8 mouse cellular contexts compared by ENCODE assay signal in the genomic region with DNA sequence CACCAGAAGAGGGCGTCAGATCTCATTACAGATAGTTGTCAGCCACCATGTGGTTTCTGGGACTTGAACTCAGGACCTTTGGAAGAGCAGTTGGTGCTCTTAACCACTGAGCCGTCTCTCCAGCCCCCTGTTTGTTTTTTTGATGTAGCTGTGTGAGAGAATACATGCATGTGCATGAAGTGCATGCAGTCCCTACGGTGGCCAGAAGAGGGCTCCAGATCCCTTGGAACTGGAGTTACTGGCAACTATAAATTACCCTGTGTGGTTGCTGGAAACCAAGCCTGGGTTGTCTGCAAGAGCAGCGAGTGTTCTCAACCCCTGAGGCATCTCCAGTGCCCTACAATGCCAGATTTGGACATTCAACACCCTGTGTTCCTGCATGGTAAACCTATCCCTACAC. TPM values are rescaled to one million over a fixed set of nuclear protein-coding genes. Genes with fewer than 3 reads are reported as not detected.
A peak's percentile ranks its signal among the peaks of the same experiment; 100 is the strongest.
DNase-seq lines count a peak whose midpoint lies in the region; ATAC-seq and TF ChIP-seq lines count a peak whose summit lies in the region.

No protein-coding gene starts in this region.

- 0 out of 2 replicates have a peak, but pooled peaks cover 5% of the 10 kb centered on the region for H3K4me1 ChIP-seq in lung, embryonic 14.5 days (ENCODE audit: insufficient read depth)
- peaks cover 9% of the 10 kb centered on the region for H3K4me1 ChIP-seq in hindbrain, embryonic 16.5 days (ENCODE audit: control insufficient read depth, insufficient read depth, low read depth, low read length)

- DNase-seq in ovary, postnatal 10 days (ENCODE audit: low spot score), result peak; percentile 61
- no peak for DNase-seq in ovary, adult 18-20 months (ENCODE audit: low spot score)
- DNase-seq in adrenal gland, postnatal 10 days, result peak; percentile 86
- peak; percentile 68 for DNase-seq in embryo, embryonic 9.5 days (ENCODE audit: extremely low spot score)
- DNase-seq in kidney, adult 8-10 months, result peak; percentile 57 to 86
- DNase-seq in lung, embryonic 14.5 days, result peak; percentile 87
- peak; percentile 67 for DNase-seq in skeletal muscle tissue, adult 2 months (ENCODE audit: low read depth, low spot score)

- H3K27ac ChIP-seq in lung, embryonic 14.5 days (ENCODE audit: low read depth), result no peak overlapping the region
- H3K27ac ChIP-seq in hindbrain, embryonic 16.5 days (ENCODE audit: low read depth, low read length), result no peak overlapping the region

- H3K27me3 ChIP-seq in lung, embryonic 14.5 days (ENCODE audit: insufficient read depth, low read length), result no peaks in the 10 kb centered on the region
- no peaks in the 10 kb centered on the region for H3K27me3 ChIP-seq in hindbrain, embryonic 16.5 days (replicated peaks; ENCODE audit: control insufficient read depth, insufficient read depth, low read length)

- TF ChIP-seq CTCF in lung, embryonic 14.5 days (IDR thresholded peaks at IDR 0.05; ENCODE audit: low read depth), result peak; percentile 77

- no peak for ATAC-seq in lung, embryonic 14.5 days (ENCODE audit: insufficient read depth)
- ATAC-seq in hindbrain, embryonic 16.5 days, result no peak

- 0 out of 2 replicates have a peak, but pooled peaks cover 3% of the 10 kb centered on the region for H3K36me3 ChIP-seq in lung, embryonic 14.5 days (ENCODE audit: insufficient read depth)
- H3K36me3 ChIP-seq in hindbrain, embryonic 16.5 days (ENCODE audit: control insufficient read depth, insufficient read depth, low read length), result no peaks in the 10 kb centered on the region

- no peak overlapping the region for H3K9ac ChIP-seq in lung, embryonic 14.5 days
- H3K9ac ChIP-seq in hindbrain, embryonic 16.5 days (ENCODE audit: low read depth, low read length), result no peak overlapping the region

- H3K4me3 ChIP-seq in lung, embryonic 14.5 days (ENCODE audit: low read depth, low read length), result no peak overlapping the region
- no peak overlapping the region for H3K4me3 ChIP-seq in hindbrain, embryonic 16.5 days (ENCODE audit: low read length)

- H3K9me3 ChIP-seq in lung, embryonic 14.5 days (ENCODE audit: low read depth, low read length), result no peaks in the 10 kb centered on the region
- no peaks in the 10 kb centered on the region for H3K9me3 ChIP-seq in hindbrain, embryonic 16.5 days (ENCODE audit: control insufficient read depth, low read length)

- H3K4me2 ChIP-seq in lung, embryonic 14.5 days, result no peak overlapping the region
- no peak overlapping the region for H3K4me2 ChIP-seq in hindbrain, embryonic 16.5 days (ENCODE audit: low read length)

- WGBS in lung, embryonic 14.5 days, result 36% methylated on average over 4 of the region's 4 CpGs
- 37% methylated on average over 4 of the region's 4 CpGs for WGBS in hindbrain, embryonic 16.5 days

RNA-seq across cellular contexts. Expression of gene Ralbp1, which starts 15.5 kb away (rescaled TPM):
- total RNA-seq in adrenal gland, postnatal 10 days (2021), result 10 to 100 TPM; 32.4 to 37.4 TPM
- 61.4 and 65.8 TPM in 2 replicates for polyA plus RNA-seq in lung, embryonic 14.5 days (2014; fragmentation: Nextera tagmentation; extraction: Ambion mirVana)
- polyA plus RNA-seq in hindbrain, embryonic 16.5 days (2015; fragmentation: Nextera tagmentation; extraction: Ambion mirVana), result 52.1 and 58.3 TPM in 2 replicates
